ENCODE assay signal across 9 mouse cellular contexts in the genomic region with DNA sequence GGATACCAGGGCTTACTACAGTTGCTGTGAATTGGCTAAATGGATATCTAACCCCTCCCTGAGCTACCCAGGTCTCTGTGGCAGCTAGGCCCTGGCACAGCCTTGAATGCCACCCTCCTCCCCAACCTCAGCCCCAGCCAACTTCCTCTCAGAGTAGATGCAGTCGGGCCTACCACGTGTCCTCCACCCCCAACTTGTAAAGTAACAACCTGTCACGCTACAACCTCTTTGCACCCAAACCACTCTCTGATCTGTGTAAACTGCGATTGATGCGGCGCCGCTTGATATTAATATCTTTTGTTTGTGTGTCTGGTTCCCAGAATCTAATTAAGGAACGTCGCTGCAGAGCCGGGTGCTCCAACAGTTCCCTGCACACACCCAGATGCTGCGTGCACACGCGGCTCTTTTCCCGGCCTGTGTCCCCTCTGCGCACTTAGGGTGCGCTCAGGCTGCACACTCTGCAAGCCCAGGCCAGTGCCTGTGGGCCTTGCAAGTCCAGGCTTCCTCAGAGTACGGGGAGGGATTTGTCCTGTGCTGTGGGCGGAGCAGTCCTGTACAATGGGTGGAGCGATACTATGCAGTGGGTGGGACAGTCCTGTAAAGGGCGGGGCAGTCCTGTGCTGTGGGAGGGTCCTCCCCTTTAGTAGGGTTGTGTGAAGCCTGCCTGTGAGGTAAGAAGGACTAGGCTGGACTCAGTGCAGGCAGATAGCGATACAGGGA. TPM values are rescaled to one million over a fixed set of nuclear protein-coding genes. Genes with fewer than 3 reads are reported as not detected.
DNase-seq lines count a peak whose midpoint lies in the region; ATAC-seq lines count a peak whose summit lies in the region.
"Had no signal": no experiment of that assay in that cellular context is flagged by ENCODE, and none has a peak within 500 bp of the region (broad histone marks: within the 10 kb centered on the region; RNA-seq: fewer than 3 reads in every experiment).

No protein-coding gene starts in this region.

- peak; percentile 14 for DNase-seq in layer of hippocampus, adult 9-11 months
- DNase-seq in layer of hippocampus, postnatal 25 days (ENCODE audit: extremely low spot score in 1 of 2, low spot score in 1 of 2) = no peak
- DNase-seq in ZHBTc4 (ENCODE audit: low read depth, low spot score) = peak; percentile 95
- peak; percentile 73 for DNase-seq in liver, embryonic 11.5 days (ENCODE audit: low spot score)
- no peak for DNase-seq in adrenal gland, postnatal 14 days
- no peak for DNase-seq in spleen, adult 18-20 months

- H3K4me2 ChIP-seq in forebrain, embryonic 13.5 days = peak overlapping the region; percentile 6; the same call in 1 of the 2 replicates
- peak overlapping the region; percentile 35; the same call in 1 of the 2 replicates for H3K4me2 ChIP-seq in liver, embryonic 11.5 days
- no peak overlapping the region for H3K4me2 ChIP-seq in stomach, embryonic 14.5 days (replicated peaks; ENCODE audit: low read depth, low read length)

- no peak overlapping the region for H3K4me3 ChIP-seq in forebrain, embryonic 13.5 days
- H3K4me3 ChIP-seq in liver, embryonic 11.5 days (ENCODE audit: low read depth, low read length) = no peak overlapping the region
- H3K4me3 ChIP-seq in stomach, embryonic 14.5 days (ENCODE audit: low read depth, low read length) = no peak overlapping the region
- H3K4me3 ChIP-seq: erythroblast, embryonic 14.5 days had no signal

- peak overlapping the region; percentile 31 for H3K9ac ChIP-seq in forebrain, embryonic 13.5 days
- no peak overlapping the region for H3K9ac ChIP-seq in liver, embryonic 11.5 days (ENCODE audit: low read depth, low read length)
- no peak overlapping the region for H3K9ac ChIP-seq in stomach, embryonic 14.5 days (replicated peaks; ENCODE audit: low read depth, low read length)

- no peaks in the 10 kb centered on the region for H3K36me3 ChIP-seq in forebrain, embryonic 13.5 days (ENCODE audit: poor library complexity, severe bottlenecking)
- H3K36me3 ChIP-seq in liver, embryonic 11.5 days (ENCODE audit: control insufficient read depth, insufficient read depth, low read length) = no peaks in the 10 kb centered on the region
- no peaks in the 10 kb centered on the region for H3K36me3 ChIP-seq in stomach, embryonic 14.5 days (ENCODE audit: control insufficient read depth, insufficient read depth, low read length)

- peaks cover 91% of the 10 kb centered on the region for H3K27me3 ChIP-seq in forebrain, embryonic 13.5 days
- H3K27me3 ChIP-seq in liver, embryonic 11.5 days (replicated peaks; ENCODE audit: control insufficient read depth, insufficient read depth, low read length) = peaks cover 34% of the 10 kb centered on the region
- H3K27me3 ChIP-seq in stomach, embryonic 14.5 days (ENCODE audit: control insufficient read depth, insufficient read depth, low read length) = no peaks in the 10 kb centered on the region

- WGBS in forebrain, embryonic 13.5 days = 24% methylated on average over 21 of the region's 21 CpGs
- WGBS in liver, embryonic 11.5 days = 32% methylated on average over 21 of the region's 21 CpGs
- WGBS in stomach, embryonic 14.5 days = 21% methylated on average over 21 of the region's 21 CpGs

- no peaks in the 10 kb centered on the region for H3K9me3 ChIP-seq in forebrain, embryonic 13.5 days (replicated peaks)
- no peaks in the 10 kb centered on the region for H3K9me3 ChIP-seq in liver, embryonic 11.5 days (ENCODE audit: control insufficient read depth, low read length)
- H3K9me3 ChIP-seq in stomach, embryonic 14.5 days (ENCODE audit: control insufficient read depth, low read depth, low read length) = no peaks in the 10 kb centered on the region

- peaks cover 40% of the 10 kb centered on the region for H3K4me1 ChIP-seq in forebrain, embryonic 13.5 days
- peaks cover 12% of the 10 kb centered on the region for H3K4me1 ChIP-seq in liver, embryonic 11.5 days (replicated peaks; ENCODE audit: control insufficient read depth, insufficient read depth, low read length)
- H3K4me1 ChIP-seq in stomach, embryonic 14.5 days (ENCODE audit: control insufficient read depth, insufficient read depth, low read length) = peaks cover 11% of the 10 kb centered on the region; the same call in 1 of the 2 replicates

- H3K27ac ChIP-seq in forebrain, embryonic 13.5 days = no peak overlapping the region
- no peak overlapping the region for H3K27ac ChIP-seq in liver, embryonic 11.5 days (ENCODE audit: low read depth, low read length)
- H3K27ac ChIP-seq in stomach, embryonic 14.5 days (ENCODE audit: low read length) = 0 out of 2 replicates have a peak overlapping the region, but pooled peaks have one; percentile 15

- peak; percentile 57 for ATAC-seq in forebrain, embryonic 13.5 days
- peak; percentile 92 for ATAC-seq in liver, embryonic 11.5 days (replicated peaks; ENCODE audit: low FRiP score)
- peak; percentile 89 for ATAC-seq in stomach, embryonic 14.5 days (ENCODE audit: insufficient number of reproducible peaks, insufficient read depth, low FRiP score, low read depth)

RNA-seq across cellular contexts. Expression of a gene that starts 49.4 kb away (rescaled TPM):
- total RNA-seq in layer of hippocampus, postnatal 25 days (2021) = 1 to 10 TPM; 1.7 to 2.5 TPM
- polyA plus RNA-seq in forebrain, embryonic 13.5 days (2015; fragmentation: Nextera tagmentation; extraction: Ambion mirVana) = 3.2 and 4.5 TPM in 2 replicates
- polyA plus RNA-seq in liver, embryonic 11.5 days (2014; fragmentation: Nextera tagmentation; extraction: Ambion mirVana) = 17.1 and 18.5 TPM in 2 replicates
- 5.9 and 6.6 TPM in 2 replicates for polyA plus RNA-seq in stomach, embryonic 14.5 days (2014; fragmentation: Nextera tagmentation; extraction: Ambion mirVana)
- total RNA-seq in adrenal gland, postnatal 14 days (2021) = 8.0 and 8.7 TPM in 2 replicates

Comparison
In these comparisons a context has a peak if more than half of its experiments do, and no peak if none do; other contexts are left out.
1. DNase-seq: peak in layer of hippocampus, adult 9-11 months (single experiment), ZHBTc4 (single experiment) and liver, embryonic 11.5 days (single experiment); none in layer of hippocampus, postnatal 25 days (0 of 2), adrenal gland, postnatal 14 days (single experiment) and spleen, adult 18-20 months (0 of 2).
2. Peak in every context shown above with its lines, with median percentiles within 50 percentile points of each other: ATAC-seq.